Mouse (Mus musculus): ENCODE data around the gene Fhit.

The Fhit gene

DNA sequence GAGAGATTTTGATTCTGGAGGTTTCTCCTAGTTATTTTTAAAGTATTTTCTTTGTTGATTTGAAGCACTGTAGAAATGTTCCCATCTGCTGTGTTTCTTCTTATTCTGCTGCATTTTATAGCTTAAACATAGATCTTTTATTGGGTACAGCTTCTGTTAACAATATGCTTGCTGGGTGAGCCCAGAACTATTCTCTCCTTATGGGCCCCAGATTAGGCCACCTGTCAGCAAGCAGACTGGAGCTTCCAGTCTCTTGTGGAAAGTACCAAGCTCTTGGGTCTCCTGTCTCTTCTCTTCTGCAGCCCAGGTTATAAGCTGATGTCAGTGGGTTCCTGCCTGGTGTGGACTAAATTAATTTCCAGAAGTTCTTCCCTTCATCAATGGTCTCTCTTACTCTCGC is 1513.4 kb downstream of the Fhit start:
- DNase-seq: no peak

DNA sequence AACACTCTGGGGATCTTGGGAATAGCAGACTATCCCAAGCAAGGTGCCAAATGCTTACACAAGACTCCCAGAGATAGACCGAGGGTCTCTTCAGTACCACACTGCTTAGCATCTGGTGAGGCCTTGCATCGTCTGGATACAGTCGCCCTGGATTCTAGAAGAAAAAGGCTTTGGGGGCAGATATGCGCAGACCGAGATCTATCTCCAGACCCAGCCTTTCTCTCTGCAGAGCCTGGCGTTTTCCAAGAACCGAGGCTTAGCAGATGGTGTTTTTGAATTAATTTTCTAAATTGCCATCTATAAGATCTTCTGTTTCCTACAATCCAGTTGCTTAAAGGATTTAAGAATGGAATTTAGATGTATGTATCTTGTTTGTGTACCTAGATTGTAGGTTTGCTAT is 1515.6 kb downstream of the Fhit start:
- DNase-seq: no peak

DNA sequence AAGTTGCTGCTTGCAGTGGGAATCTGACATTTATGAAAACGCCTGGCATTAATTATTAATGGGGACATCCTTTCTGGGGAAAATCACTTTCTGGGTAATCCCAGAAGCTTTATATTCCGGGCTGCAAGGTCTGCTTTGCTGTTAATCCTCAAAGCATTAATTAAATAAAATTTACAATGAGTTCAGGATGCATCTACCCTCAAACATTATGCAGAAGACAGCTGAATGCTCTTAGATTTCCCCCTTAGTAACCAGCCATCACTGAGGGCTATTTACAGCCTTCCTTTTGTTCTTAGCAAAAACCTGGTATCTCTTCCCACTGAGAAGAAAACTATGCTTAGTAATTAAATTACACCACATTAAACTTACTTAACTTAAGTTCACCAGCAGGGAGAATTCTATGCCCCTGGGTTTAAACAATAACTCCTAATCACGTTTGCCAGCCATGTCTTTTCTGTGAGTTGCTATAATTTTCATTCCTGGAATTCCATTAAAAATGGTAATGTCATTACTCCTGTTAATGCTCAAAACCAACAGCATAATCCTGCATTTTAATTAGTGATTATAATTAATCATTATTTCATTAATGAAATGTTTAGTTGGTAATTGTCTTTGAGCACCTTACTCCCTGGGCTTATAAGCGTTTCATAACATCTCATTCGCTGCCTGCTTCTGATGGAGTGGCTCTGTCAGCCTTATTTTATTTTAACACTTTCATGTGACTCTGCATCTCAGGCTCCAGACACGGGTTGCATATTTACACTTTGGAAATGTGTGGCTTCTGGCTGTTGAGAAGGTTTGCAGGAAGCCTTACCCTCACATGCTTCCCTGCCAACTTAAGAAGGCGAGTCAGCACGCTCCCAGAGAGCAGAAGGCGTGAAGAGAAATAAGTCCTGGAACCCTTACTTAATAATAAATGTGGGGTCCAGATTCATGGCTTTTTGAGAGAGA is 1517.3 kb downstream of the Fhit start:
- DNase-seq: no peak

DNA sequence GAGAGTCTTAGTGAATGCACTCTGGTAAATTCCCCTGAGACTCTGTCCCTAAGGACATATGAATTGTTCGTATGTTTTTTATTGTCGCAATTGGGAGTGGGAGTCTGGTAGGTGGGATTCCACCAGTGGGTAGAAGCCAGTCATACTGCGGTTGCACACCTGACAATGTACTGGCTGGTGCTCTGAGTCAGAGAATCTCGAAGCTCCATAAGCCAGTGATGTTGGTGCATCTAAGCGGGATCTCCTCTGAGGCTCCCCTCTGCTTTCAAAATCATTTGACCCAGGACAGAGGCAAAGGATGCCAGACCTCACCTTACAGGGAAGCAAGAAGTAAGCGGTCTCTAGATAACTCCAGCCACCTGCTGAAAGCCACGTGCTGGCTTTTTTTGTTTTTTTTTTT is 1518.1 kb downstream of the Fhit start:
- DNase-seq: no peak

DNA sequence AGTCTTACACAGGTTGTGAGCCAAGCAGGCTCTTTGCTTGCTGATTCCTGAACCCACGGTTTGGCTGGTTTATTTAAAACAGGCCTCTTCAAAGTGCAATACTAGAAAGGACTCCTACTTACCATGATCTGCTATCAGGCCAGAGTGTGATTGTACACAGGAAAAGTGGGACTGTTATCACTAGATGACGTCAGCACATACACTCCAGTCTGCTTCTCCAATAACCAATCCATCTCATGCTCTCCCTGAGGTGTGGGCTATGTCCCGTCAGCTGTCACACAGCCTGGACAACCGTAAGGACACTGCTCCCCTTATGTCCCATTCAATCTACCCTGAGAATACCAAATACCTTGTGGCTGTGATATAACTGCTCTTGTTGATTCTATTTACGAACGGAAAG is 1519.2 kb downstream of the Fhit start:
- no peak for DNase-seq

DNA sequence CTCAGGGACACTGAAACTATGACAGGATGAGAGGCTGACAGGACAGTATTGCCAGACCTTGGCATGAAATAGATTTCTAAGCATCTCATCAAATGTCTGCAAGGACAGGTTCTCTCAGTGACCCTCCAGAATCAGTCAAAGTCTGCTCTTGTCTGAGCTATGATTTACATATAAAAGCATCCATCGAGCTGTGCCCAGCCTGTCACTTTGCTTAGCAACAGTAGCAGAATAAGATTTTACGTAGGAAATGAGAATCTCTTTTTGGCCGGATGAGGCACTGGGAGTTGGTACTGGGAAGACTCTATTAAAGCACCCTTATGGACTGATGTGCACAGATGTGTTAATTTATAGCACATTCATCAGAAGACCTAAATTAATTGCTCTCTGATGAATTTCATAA is 1519.8 kb downstream of the Fhit start:
- DNase-seq: no peak

DNA sequence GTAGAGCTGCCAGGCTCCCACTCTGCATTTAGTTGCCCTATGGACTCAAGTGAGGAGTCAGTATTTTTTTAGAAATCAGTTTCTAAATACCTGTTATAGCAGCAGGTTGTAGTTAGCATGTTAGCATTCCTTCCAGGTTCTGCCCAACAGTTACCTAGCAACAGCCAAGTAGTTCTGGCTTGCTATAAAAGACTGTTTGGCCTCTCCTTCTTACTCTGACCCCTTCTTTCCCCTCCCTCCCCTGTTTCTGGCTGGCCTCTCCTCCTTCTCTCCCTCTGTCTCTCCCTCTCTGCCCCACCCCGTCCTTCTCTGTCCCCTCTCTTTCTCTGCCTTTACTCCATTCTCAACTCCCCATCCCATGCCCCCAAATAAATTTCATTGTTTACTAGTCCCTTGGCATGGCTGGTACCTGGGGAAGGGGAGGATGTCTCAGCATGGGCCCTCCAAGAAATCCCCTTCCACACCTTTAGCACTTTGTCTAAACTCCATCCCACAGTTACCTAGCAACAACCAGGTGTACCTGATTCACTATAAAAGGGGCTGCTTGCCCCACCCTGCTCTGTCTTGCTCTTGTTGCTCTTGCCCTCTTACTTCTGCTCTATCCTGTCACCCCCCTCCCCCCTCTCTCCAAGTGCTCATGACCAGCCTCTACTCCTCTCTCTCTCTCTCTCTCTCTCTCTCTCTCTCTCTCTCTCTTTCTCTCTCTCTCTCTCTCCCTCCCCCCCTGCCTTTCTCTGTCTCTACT is 1527.4 kb downstream of the Fhit start:
- no peak for DNase-seq

DNA sequence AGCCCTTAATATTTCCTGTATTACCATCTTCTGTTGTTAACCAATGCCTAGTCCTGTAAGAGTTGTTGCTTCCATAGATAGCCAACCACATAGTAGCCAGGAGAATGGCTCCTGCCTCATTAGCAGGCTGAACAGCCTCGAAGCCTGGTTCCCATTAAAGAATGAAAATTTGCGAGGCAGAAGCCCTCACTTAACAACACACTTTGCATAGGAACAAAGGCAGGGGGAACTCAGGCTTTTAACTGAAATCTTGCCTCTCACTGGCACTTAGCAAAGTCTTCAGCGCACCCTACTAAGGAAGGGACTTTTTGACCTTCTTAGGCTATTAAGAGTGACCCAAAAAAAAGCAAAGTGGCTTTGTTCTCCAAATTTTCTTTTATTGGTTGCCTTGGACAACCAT is 1529.3 kb downstream of the Fhit start:
- no peak for DNase-seq

DNA sequence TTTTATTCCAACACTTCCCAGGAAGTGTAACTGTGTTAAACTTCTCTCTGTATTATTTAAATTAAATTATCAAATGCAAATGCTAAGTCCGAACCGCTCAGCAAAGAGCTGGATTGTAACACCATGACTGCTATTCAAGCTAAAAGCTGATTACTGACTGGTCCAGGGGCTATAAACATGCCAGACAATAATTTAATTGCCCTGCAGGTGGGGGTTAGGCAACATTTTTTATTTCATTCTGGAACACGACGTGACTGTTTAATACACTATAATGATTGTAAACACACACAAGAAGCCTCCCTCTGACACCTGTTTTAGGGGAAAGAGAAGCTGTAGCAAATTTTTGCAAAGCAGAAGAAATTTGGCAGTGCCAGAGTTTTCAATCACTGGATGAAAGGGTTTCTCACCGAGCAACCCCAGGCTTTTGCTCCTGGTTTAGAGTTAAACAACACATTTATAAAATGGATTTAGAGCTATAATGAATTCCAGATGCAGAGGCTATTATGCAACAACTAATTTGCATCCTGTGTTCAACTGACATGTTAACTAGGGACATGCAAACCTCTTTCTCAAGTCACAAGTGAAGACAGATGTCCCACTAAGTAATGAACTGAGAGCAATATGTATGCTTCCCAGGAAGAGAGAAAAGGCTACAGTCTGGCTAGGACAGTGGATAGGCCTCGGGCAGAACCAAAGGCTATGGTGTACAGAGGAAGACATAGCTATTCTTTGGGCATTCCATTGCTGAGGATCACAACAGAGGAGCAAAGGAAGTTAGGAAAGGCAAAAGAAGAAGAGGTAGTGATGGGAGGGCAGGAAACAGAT is 1538.4 kb downstream of the Fhit start:
- no peak for DNase-seq

DNA sequence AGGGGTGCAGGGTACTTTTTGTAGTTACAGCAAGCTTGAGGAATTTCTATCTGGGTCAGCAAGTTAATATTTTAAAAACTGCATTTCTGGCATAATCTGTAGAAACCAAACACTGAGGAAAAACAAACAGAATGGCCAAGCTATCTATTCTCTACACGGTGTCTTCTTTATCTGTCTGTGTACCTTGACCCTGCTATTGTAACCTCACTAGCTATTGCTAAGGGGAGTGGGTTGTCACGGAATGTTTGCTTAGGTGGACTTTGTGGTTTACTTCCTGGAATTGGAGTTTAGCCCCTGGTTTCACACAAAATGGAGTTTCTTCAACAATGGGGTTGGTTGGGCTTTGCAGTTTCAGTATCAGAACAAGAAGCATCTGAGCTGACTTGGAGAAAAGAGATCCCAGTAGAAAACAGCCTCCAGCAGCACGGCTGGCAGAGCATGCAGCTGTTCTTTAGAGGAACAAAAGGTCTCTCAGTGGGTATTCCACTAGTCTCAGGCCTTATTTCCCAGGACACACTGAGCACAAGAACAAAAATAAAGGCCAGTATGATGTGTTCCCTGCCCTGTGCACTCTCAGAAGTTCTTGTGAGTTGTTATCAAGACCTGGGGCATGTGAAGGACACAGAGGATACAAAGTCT is 1540.8 kb downstream of the Fhit start:
- DNase-seq: no peak

DNA sequence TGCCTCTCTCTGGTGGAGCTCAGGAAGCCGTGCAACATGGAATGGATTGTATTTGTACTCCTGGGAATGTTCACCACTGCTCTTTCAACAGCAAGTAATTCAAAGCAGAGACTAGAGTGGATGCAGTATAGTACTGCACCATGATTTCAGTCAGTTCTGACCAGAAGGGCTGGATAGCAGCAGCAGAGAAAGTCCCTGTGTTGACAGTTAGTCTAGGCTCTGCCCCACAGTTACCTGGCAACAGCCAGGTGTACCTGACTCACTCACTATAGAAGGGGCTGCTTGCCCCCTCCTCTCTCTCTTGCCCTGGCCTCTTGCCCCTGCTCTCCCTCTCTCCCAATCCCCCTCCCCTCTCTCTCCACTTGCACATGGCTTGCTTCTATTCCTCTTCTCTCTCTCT is 1542.0 kb downstream of the Fhit start:
- no peak for DNase-seq

DNA sequence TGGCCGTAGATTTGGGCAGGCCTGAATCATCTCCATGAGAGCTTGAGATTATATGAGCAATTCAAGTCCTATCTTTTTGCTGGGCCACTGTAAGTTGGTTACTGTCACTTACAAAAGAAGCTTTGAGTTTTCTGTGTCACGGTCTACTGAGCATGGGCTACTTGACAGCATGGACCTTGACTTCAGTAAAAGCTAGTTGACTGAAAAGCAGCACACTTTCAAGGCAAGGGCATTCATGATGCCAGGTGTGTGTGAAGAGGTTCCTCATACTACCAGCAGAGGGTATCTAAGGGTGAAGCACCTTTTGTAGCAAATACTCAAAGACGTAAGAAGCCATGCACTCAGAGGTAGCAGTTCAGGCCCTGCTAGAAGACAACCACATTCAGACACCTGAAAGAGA is 1548.7 kb downstream of the Fhit start:
- no peak for DNase-seq

DNA sequence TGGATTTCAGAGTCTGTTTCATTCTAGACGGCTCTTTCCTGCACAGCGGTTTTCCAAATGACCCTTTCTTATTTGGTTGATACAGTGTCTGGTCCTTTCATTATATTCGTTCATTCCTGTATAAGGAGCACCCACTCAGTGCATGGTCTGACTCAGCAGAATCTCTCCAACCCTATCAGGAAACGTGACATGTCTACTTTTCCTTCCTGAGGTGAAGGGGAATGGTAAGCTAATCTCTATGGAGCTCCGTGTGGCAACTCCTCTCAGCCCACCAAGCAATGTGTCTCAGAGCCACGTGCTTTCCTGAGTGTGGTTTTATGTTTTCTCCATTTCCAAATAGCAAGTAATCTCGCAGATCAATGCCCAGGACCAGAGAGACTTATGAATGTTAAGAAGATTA is 1552.7 kb downstream of the Fhit start:
- no peak for DNase-seq

DNA sequence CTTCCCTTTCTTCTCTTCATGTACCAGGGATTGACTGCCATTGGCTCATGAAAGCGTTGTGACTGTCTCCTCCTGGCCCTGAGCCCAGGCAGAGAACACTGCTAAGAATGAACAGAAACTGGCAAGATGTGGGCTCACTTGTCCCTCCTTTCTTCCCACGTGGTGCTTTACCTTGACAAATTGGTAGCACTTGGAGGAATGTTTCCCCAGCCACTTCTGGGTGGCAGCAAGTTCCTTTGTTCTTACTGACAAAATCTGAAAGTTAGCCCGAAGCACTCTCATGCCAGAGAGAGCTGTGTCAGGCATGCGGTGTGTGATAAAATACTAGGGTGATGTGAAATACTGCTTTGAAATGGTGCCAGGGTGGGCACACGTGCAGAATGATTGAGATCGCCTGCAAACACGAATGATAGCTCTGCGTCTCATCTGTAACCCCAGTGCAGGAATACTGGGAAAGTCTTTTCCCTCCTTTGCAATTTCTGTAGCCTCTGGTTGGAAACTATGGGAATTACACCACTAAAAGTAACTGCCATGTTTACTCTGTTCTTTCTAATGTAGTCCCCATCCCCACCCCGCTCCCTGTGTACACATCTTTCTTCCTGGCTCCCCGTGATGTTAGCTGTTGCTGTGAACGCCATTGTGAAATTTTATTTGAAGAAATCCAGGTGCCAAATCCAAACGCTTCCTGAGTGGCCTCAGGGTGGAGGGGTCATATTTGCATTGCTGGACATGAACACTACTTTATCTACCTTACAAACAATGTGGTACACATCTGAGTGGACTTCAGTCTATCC is 1555.1 kb downstream of the Fhit start:
- DNase-seq: no peak

DNA sequence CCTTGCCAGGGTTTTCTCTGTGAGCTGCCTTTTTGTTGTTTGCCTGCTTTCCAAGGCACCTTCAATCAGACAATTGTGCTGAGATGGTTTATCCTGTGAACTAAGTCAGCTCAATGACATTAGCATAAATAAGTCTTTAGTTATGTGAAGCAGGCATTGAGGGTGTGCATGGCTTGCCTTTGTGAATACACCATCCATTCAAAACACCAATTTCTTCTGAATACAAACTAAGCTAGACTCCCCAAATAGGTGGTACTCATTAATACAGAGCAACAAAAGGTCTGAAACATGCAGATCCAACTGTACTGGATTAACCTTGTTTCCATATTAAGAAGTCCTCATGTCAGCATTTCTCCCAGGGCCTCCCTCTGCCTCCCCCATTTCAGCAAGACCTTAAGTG is 1561.6 kb downstream of the Fhit start:
- DNase-seq: no peak

DNA sequence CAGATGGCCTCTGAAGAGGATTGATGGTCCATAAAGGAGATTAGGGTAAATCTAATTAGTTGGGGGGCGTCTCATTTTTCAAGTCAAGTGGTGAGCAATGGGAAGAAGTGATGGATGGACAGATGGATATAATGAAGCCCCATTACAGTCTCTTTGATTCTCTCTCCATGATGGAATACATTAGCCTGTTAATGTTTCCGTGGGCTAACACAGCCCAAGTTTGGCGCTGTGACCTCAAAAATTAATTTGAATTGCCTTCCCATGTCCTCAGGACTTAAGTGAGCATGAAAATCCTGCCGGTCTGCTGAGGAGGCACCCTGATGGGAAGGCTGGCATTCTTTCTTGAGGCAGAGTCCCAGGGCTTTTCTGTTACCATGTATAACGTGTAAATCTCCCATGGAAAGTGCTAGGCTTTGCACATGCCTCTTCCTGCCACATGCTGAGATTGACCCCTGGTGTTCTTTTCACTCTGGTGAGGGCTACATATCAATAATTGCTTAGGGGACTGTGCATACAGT is 1564.3 kb downstream of the Fhit start:
- DNase-seq: no peak

DNA sequence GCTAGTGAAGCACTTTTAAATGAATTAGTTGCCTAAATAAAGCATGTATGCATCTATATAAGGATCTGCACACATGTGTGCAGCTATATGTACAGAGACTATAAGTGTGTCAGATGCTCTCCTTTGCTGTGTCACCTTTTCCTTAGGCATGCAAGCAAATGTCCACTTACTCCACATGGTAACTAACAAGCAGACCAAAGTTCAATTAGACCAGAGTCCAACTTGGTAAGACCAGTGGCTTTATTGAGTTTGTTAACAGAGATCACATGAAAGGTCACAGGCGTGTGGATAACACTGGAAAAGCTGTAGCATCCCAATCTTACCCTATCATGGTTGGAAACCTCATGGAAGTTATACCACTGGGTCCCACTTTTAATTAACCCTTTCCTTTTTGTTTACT is 1572.7 kb downstream of the Fhit start:
- no peak for DNase-seq

DNA sequence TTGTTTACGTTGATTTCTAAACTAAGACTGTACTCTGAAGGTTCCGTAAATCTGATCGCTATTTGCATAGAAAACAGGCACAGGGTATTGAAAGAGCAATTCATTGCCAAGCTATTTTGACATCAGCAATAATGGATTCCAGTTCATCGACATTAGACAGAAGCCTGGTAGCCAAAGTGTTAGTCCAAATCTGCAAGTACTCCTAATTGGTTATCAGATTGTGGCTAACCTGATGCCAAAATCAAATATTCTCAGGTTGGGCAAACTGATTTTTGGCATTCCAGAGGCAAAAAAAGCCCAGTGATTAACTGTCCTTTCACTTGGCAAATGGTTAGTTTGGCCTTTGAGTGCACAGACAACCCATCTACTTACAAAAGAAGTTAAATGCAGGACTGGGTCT is 1573.9 kb downstream of the Fhit start:
- DNase-seq: no peak

DNA sequence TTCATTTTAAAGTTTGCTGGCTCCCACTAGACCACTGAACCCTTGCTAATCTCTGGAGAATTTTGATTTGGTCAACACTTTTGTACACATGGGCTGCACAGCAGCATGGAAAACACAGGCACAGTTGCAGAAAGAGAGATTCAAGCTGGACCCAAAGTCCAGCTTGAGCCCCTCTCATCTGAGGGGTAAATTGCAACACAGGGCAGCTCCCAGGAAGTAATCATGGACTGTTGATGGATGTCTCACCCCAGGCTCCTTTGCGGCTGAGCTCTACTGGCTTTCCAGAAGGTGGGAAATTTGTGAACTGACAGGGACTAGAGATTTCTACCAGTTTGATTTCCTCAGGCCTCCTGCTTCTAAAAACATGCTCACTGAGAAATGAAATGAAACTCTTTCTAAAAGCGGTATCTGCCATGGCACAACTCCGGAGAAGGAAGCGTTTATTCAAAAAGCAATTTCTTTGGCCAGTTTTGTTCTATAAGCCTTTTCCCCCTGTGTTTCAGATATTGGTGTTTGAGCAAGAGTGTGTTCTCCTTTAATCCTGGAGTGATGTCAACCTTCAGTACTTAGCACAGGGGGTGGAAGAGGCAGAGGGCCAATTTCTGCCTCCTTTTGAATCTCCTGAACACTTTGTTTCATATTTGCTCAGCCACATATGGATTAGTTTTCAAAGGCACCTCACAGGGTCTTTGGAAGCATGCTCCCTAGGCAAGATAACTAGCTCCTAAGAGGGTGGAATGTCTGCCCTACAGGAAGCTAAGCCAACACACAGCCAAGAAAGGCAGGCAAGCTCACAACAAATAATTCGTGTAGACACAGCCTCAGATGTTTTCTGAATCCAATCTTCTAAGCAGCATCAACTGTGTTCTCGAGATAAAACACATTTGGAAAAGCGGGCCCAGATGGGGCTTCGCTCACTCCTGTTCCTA is 1578.3 kb downstream of the Fhit start:
- no peak for DNase-seq

DNA sequence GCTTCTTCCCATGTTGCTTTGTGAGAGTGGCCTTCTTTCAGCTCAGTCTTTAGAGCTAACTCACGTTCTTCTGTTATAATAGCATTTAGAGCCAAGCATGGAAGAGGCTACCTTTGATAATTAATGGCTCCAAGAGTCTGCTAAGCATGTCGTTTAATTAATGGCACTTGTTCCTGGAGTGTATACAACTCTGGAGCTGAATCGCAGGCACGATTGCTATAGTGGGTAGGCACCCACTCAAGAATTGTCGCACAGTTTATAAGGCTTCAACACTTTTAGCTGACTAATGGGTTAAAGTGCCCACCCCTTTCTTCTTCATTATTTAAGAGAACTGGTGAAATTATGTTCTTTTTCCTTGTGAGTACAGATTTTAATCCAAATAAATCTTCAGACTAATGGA is 1605.5 kb downstream of the Fhit start:
- no peak for DNase-seq

DNA sequence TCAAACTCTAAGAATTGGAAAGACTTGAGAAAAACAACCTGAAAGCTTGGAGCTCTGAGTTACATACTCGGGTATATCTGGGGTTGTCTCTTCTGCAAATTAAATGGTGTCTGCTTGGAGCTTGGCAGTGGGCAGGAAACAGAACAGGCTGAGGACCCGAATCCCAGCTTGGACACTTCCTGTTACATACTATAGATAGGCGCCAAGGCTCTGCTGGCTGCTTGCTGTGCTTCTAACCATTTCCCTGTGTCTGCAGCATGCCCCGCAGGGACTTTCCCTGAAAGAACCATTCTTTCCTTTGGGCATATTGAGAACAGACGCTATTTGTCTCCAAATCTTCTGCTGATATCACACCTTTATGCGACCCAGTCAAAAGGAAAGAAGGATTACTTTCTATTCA is 1606.0 kb downstream of the Fhit start:
- no peak for DNase-seq

Measured in cerebellum, adult 9-11 months (tissue).